Mouse (Mus musculus): ENCODE results near the gene Synm.

Gene Synm

GRCm38 (mm10) chr7:67749441-67750239, 9.9 kb downstream of the Synm start:
- DNase-seq (ENCODE audit: low spot score in 2 of 2) = no peak

GRCm38 (mm10) chr7:67747731-67748305, 11.7 kb downstream of the Synm start:
- DNase-seq (ENCODE audit: low spot score in 2 of 2) = no peak

- no peak for DNase-seq (ENCODE audit: low spot score in 2 of 2)
Measured at GRCm38 (mm10) chr7:67741706-67742105, 17.8 kb downstream of the Synm start.

- DNase-seq (ENCODE audit: low spot score in 2 of 2) = no peak
Measured at GRCm38 (mm10) chr7:67740796-67741195, 18.7 kb downstream of the Synm start.

- DNase-seq (ENCODE audit: low spot score in 2 of 2) = no peak
Measured at GRCm38 (mm10) chr7:67740382-67740781, 19.2 kb downstream of the Synm start.

- DNase-seq (ENCODE audit: low spot score in 2 of 2) = no peak
Measured at GRCm38 (mm10) chr7:67732276-67732675, 27.3 kb downstream of the Synm start.

GRCm38 (mm10) chr7:67730431-67731110, 29.0 kb downstream of the Synm start:
- DNase-seq (ENCODE audit: low spot score in 2 of 2) = no peak

- no peak for DNase-seq (ENCODE audit: low spot score in 2 of 2)
Measured at GRCm38 (mm10) chr7:67728809-67729208, 30.7 kb downstream of the Synm start.

GRCm38 (mm10) chr7:67728203-67728602, 31.3 kb downstream of the Synm start:
- DNase-seq (ENCODE audit: low spot score in 2 of 2) = no peak

GRCm38 (mm10) chr7:67725016-67725415, 34.5 kb downstream of the Synm start:
- DNase-seq (ENCODE audit: low spot score in 2 of 2) = no peak

- DNase-seq (ENCODE audit: low spot score in 2 of 2) = no peak
Measured at GRCm38 (mm10) chr7:67724536-67724935, 35.0 kb downstream of the Synm start.

- DNase-seq (ENCODE audit: low spot score in 2 of 2) = no peak
Measured at GRCm38 (mm10) chr7:67722163-67722562, 37.4 kb downstream of the Synm start.

- DNase-seq (ENCODE audit: low spot score in 2 of 2) = no peak
Measured at GRCm38 (mm10) chr7:67718804-67719203, 40.7 kb downstream of the Synm start.

GRCm38 (mm10) chr7:67717520-67717919, 42.0 kb downstream of the Synm start:
- no peak for DNase-seq (ENCODE audit: low spot score in 2 of 2)

GRCm38 (mm10) chr7:67716925-67717324, 42.6 kb downstream of the Synm start:
- no peak for DNase-seq (ENCODE audit: low spot score in 2 of 2)

- DNase-seq (ENCODE audit: low spot score in 2 of 2) = no peak
Measured at GRCm38 (mm10) chr7:67716213-67716878, 43.2 kb downstream of the Synm start.

GRCm38 (mm10) chr7:67715176-67715575, 44.4 kb downstream of the Synm start:
- no peak for DNase-seq (ENCODE audit: low spot score in 2 of 2)

GRCm38 (mm10) chr7:67713820-67714510, 45.6 kb downstream of the Synm start:
- no peak for DNase-seq (ENCODE audit: low spot score in 2 of 2)

- DNase-seq (ENCODE audit: low spot score in 2 of 2) = no peak
Measured at GRCm38 (mm10) chr7:67710216-67710615, 49.3 kb downstream of the Synm start.

- DNase-seq (ENCODE audit: low spot score in 2 of 2) = no peak
Measured at GRCm38 (mm10) chr7:67708160-67708559, 51.4 kb downstream of the Synm start.

- DNase-seq (ENCODE audit: low spot score in 2 of 2) = no peak
Measured at GRCm38 (mm10) chr7:67701252-67701914, 58.2 kb downstream of the Synm start.

All from spleen, postnatal 14 days (tissue).